Mouse (Mus musculus) CH12.LX (cell line): ENCODE data around the gene Mical3. TPM values are rescaled to one million over a fixed set of nuclear protein-coding genes. Genes with fewer than 3 reads are reported as not detected.

Experiments
- DNase-seq: peaks from one replicate; pipeline ENCODE4 v3.0.0-alpha.2; 2013; ENCODE audit errors: extremely low read depth
- H3K27ac ChIP-seq: 2 replicates; pipeline ENCODE4 v1.5.1; 2012; ENCODE audit warnings: low read depth, mild to moderate bottlenecking, control low read depth, moderate library complexity; ENCODE audit not compliant: insufficient read depth
- H3K27me3 ChIP-seq: replicated peaks from 2 replicates; pipeline ENCODE3; 2012; ENCODE audit warnings: inconsistent platforms
- H3K36me3 ChIP-seq, 2 experiments: replicated peaks in 1 of 2; 2 replicates each; pipeline versions ENCODE3 to v1.6.1; 2012; ENCODE audit warnings: inconsistent platforms in 1 of 2, low read length in 1 of 2, mild to moderate bottlenecking in 1 of 2, mixed read lengths in 1 of 2, moderate library complexity in 1 of 2; ENCODE audit not compliant: control insufficient read depth in 1 of 2, insufficient read depth in 1 of 2
- H3K4me1 ChIP-seq, 2 experiments: 2 replicates each; pipeline ENCODE4 v1.6.1; 2012; ENCODE audit warnings: inconsistent platforms in 1 of 2, moderate library complexity in 1 of 2; ENCODE audit not compliant: insufficient read depth in 2 of 2, control insufficient read depth in 1 of 2
- H3K4me2 ChIP-seq: 2 replicates; pipeline ENCODE4 v1.6.1; 2012; ENCODE audit warnings: low read depth, mild to moderate bottlenecking, control low read depth; ENCODE audit not compliant: poor library complexity, insufficient read depth, severe bottlenecking
- H3K4me3 ChIP-seq, 3 experiments: fragments of 150-350 bp in 1 of 3; sonication (generic) in 1 of 3; replicated peaks in 1 of 3; 2 replicates each; pipeline versions ENCODE3 to v1.5.1; 2011 to 2012; ENCODE audit warnings: low read depth in 2 of 3, low read length in 2 of 3, mild to moderate bottlenecking in 2 of 3, moderate library complexity in 2 of 3, control low read depth in 1 of 3, improper control_type of control experiment in 1 of 3, inconsistent platforms in 1 of 3, mixed read lengths in 1 of 3; ENCODE audit not compliant: poor library complexity in 1 of 3
- H3K79me2 ChIP-seq: replicated peaks from 2 replicates; pipeline ENCODE4 v1.6.1; 2012; ENCODE audit warnings: mild to moderate bottlenecking, moderate library complexity; ENCODE audit not compliant: control insufficient read depth, poor library complexity, insufficient read depth, severe bottlenecking; ENCODE audit errors: extremely low read depth
- H3K9ac ChIP-seq: 2 replicates; pipeline ENCODE4 v1.6.1; 2012; ENCODE audit warnings: low read depth, mild to moderate bottlenecking, control low read depth, moderate library complexity; ENCODE audit not compliant: insufficient read depth
- H3K9me3 ChIP-seq: replicated peaks from 2 replicates; pipeline ENCODE3; 2012; ENCODE audit warnings: low read length, inconsistent platforms, mixed read lengths
- BHLHE40 ChIP-seq: IDR thresholded peaks from 2 replicates; pipeline ENCODE4 v1.6.1; 2011; ENCODE audit warnings: mild to moderate bottlenecking, low read depth, low read length, improper control_type of control experiment
- CTCF ChIP-seq, 2 experiments: IDR thresholded peaks in 1 of 2; conservative IDR thresholded peaks in 1 of 2; 2 replicates each; pipeline ENCODE4 v1.5.1; 2011 to 2012; ENCODE audit warnings: low read depth in 2 of 2, low read length in 2 of 2, improper control_type of control experiment in 1 of 2, inconsistent platforms in 1 of 2, mild to moderate bottlenecking in 1 of 2, moderate library complexity in 1 of 2
- E2F4 ChIP-seq: IDR thresholded peaks from 2 replicates; pipeline ENCODE4 v1.6.1; 2011; ENCODE audit warnings: low read depth, low read length, improper control_type of control experiment; ENCODE audit not compliant: insufficient replicate concordance
- ELF1 ChIP-seq: IDR thresholded peaks from 2 replicates; pipeline ENCODE4 v1.6.1; 2014; ENCODE audit warnings: low read depth, mild to moderate bottlenecking, inconsistent platforms, low read length, improper control_type of control experiment
- GABPA ChIP-seq: IDR thresholded peaks from 2 replicates; pipeline ENCODE4 v1.6.1; 2012; ENCODE audit warnings: low read depth, low read length, improper control_type of control experiment, inconsistent platforms; ENCODE audit not compliant: insufficient replicate concordance
- HCFC1 ChIP-seq: IDR thresholded peaks from 2 replicates; pipeline ENCODE4 v1.6.1; 2012; ENCODE audit warnings: low read depth, mild to moderate bottlenecking, inconsistent platforms, low read length, improper control_type of control experiment
- IRF4 ChIP-seq: IDR thresholded peaks from 2 replicates; pipeline ENCODE4 v1.6.1; 2014; ENCODE audit warnings: low read depth, mild to moderate bottlenecking, inconsistent platforms, low read length, improper control_type of control experiment
- MYC ChIP-seq: IDR thresholded peaks from 2 replicates; pipeline ENCODE4 v1.6.1; 2011; ENCODE audit warnings: low read depth, mild to moderate bottlenecking, improper control_type of control experiment, low read length
- NELFE ChIP-seq: IDR thresholded peaks from 2 replicates; pipeline ENCODE4 v1.6.1; 2011; ENCODE audit warnings: low read depth, low read length, improper control_type of control experiment
- NRF1 ChIP-seq: IDR thresholded peaks from 2 replicates; pipeline ENCODE4 v1.6.1; 2014; ENCODE audit warnings: low read depth, mild to moderate bottlenecking, inconsistent platforms, low read length, improper control_type of control experiment, moderate library complexity
- POLR2A ChIP-seq: IDR thresholded peaks from 2 replicates; pipeline ENCODE4 v1.6.1; 2011; ENCODE audit warnings: low read depth, mild to moderate bottlenecking, improper control_type of control experiment, low read length
- POLR2AphosphoS2 ChIP-seq: IDR thresholded peaks from 2 replicates; pipeline ENCODE4 v1.6.1; 2011; ENCODE audit warnings: low read depth, low read length, improper control_type of control experiment
- RAD21 ChIP-seq: IDR thresholded peaks from 2 replicates; pipeline ENCODE4 v1.6.1; 2011; ENCODE audit warnings: low read depth, mild to moderate bottlenecking, low read length, improper control_type of control experiment, moderate library complexity
- TBP ChIP-seq: conservative IDR thresholded peaks from 2 replicates; pipeline ENCODE4 v1.6.1; 2011; ENCODE audit warnings: low read depth, low read length, improper control_type of control experiment
- TCF12 ChIP-seq: IDR thresholded peaks from 2 replicates; pipeline ENCODE4 v1.6.1; 2014; ENCODE audit warnings: low read depth, mild to moderate bottlenecking, inconsistent platforms, low read length, improper control_type of control experiment
- UBTF ChIP-seq: IDR thresholded peaks from 2 replicates; pipeline ENCODE4 v1.6.1; 2012; ENCODE audit warnings: low read depth, mild to moderate bottlenecking, inconsistent platforms, low read length, improper control_type of control experiment, moderate library complexity
- USF1 ChIP-seq: IDR thresholded peaks from 2 replicates; pipeline ENCODE4 v1.6.1; 2014; ENCODE audit warnings: low read depth, mild to moderate bottlenecking, inconsistent platforms, low read length, improper control_type of control experiment
- ZC3H11A ChIP-seq: IDR thresholded peaks from 2 replicates; pipeline ENCODE4 v1.6.1; 2012; ENCODE audit warnings: low read depth, mild to moderate bottlenecking, inconsistent platforms, low read length, improper control_type of control experiment
- ZKSCAN1 ChIP-seq: IDR thresholded peaks from 2 replicates; pipeline ENCODE4 v1.6.1; 2012; ENCODE audit warnings: low read depth, inconsistent platforms, low read length, improper control_type of control experiment, borderline replicate concordance
- ZMIZ1 ChIP-seq: IDR thresholded peaks from 2 replicates; pipeline ENCODE4 v1.6.1; 2012; ENCODE audit warnings: low read depth, mild to moderate bottlenecking, inconsistent platforms, low read length, improper control_type of control experiment
- ZNF384 ChIP-seq: IDR thresholded peaks from 2 replicates; pipeline ENCODE4 v1.6.1; 2012; ENCODE audit warnings: low read depth, low read length, improper control_type of control experiment, inconsistent platforms
- dilution Hi-C: fragments of 300-500 bp; cut with MboI; formaldehyde crosslinking; loops from 2 replicates; pipeline ENCODE4 v1.14.3; 2020; ENCODE audit warnings: low sequenced_read_pairs; ENCODE audit not compliant: extremely low pct_unique_long_range_greater_than_20kb, extremely low pct_ligation_motif_present
- in situ Hi-C: fragments of 300-500 bp; cut with MboI; formaldehyde crosslinking; loops from 3 replicates; pipeline ENCODE4 v1.14.3; 2019; ENCODE audit warnings: low sequenced_read_pairs, low pct_ligation_motif_present, low pct_unique_long_range_greater_than_20kb, mixed read lengths
- polyA plus RNA-seq: library from polyadenylated mRNA; unstranded; fragments of >175 nt; gene quantifications from 2 replicates; pipeline ENCODE4 v1.2.1, GENCODE M21; 2012; ENCODE audit warnings: low read depth; ENCODE audit not compliant: insufficient read length
- total RNA-seq, 2 experiments: library from RNA; depleted of rRNA; stranded (reverse); fragments of 300-350 nt in 1 of 2; fragments of >200 nt in 1 of 2; gene quantifications; 2 replicates each; pipeline ENCODE4 v1.2.3; 2012 to 2014

Mical3 gene
- total and polyA plus RNA-seq, 3 experiments = 10.2 to 56.3 (median 26.8) TPM

- no peak; the same call in none of the 2 replicates for TF ChIP-seq RAD21
These were observed 158.8 kb downstream of the Mical3 start (continued) for GRCm38 (mm10) chr6:120971797-120972590.

GRCm38 (mm10) chr6:120970939-120971796, 159.6 kb downstream of the Mical3 start:
- dilution Hi-C loops (no loop called here), in situ Hi-C loops (loop anchor here (5.0 to 10.0 kb wide), 3 partner anchors 161 to 394 kb away; partner anchors contain the start of gene Mical3)
- no peaks in the 10 kb centered on the region for H3K79me2 ChIP-seq
- no peak overlapping the region for H3K27ac ChIP-seq
- peaks cover 36 to 58% of the 10 kb centered on the region in 2 experiments for H3K36me3 ChIP-seq
- no peak overlapping the region for H3K4me2 ChIP-seq
- no peak for DNase-seq
- peaks cover 7 to 25% of the 10 kb centered on the region in 2 experiments for H3K4me1 ChIP-seq
- TF ChIP-seq ZKSCAN1 (no peak), HCFC1 (no peak), NELFE (no peak), GABPA (no peak), ELF1 (no peak), CTCF (conservative IDR thresholded peaks at IDR 0.05 in 1 of 2, IDR thresholded peaks at IDR 0.05 in 1 of 2; ENCODE audit: low read depth in 2 of 2, low read length in 2 of 2) (no peak), BHLHE40 (no peak), NRF1 (no peak), MYC (no peak), IRF4 (no peak), USF1 (no peak), TBP (no peak), E2F4 (no peak), POLR2A (no peak), UBTF (no peak), TCF12 (no peak), ZMIZ1 (no peak), POLR2AphosphoS2 (no peak), ZC3H11A (no peak), ZNF384 (no peak)
- TF ChIP-seq, all 38 proteins: peak for 0
- no peak overlapping the region for H3K9ac ChIP-seq
- no peaks in the 10 kb centered on the region for H3K9me3 ChIP-seq
- no peaks in the 10 kb centered on the region for H3K27me3 ChIP-seq
- no peak overlapping the region for H3K4me3 ChIP-seq
